Mouse (Mus musculus): ENCODE results near the gene Zfp831. TPM values are rescaled to one million over a fixed set of nuclear protein-coding genes. Genes with fewer than 3 reads are reported as not detected.

The Zfp831 gene
- total RNA-seq, 2 experiments from 2014 or later = 0.03 to 0.10 TPM

GRCm38 (mm10) chr2:174644975-174645374, 1.6 kb downstream of the Zfp831 start:
- no peak for DNase-seq

GRCm38 (mm10) chr2:174652864-174653263, 9.5 kb downstream of the Zfp831 start:
- no peak for DNase-seq

DNA sequence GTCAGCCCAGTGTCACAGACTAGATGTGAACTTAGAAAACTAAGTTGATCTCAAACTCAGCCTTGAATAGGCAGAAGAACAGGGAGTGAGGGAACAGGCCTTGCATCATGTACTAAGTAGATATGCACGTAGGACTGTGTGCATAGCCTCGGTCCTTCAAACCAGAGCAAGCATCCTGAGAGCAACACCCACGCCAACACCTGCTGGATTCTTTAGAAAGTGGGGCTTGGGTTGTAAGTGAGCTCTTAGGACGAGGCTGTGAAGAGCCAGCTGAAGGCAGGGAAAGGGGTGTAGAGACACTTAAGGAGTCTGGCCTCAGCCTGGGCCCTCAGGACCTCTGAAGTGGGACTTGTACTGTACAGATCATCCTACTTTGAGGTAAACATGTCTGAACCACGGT, 12.0 kb downstream of the Zfp831 start:
- DNase-seq = no peak

- peak; percentile 42 to 57 for DNase-seq
Measured at GRCm38 (mm10) chr2:174658229-174658844, 15.0 kb downstream of the Zfp831 start.

DNA sequence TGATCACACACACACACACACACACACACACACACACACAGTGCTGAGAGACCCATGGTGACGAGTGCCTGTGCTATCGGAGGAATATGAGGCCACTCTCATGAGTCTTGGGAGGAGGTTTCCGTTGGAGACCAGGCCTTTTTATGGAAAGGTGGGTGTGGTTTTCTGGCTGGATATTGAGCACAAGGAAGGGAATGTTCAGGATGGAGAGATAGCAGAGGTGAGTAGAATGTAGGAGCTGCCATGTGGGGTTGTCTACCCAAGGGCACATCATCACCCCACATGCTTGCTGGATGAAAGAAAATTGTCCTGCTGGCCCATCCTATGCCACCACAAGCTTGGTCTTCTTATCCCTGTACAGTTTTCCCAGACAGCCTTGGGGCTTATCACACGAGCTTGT, 16.5 kb downstream of the Zfp831 start:
- DNase-seq = no peak

GRCm38 (mm10) chr2:174660321-174660720, 17.0 kb downstream of the Zfp831 start:
- DNase-seq = no peak

DNA sequence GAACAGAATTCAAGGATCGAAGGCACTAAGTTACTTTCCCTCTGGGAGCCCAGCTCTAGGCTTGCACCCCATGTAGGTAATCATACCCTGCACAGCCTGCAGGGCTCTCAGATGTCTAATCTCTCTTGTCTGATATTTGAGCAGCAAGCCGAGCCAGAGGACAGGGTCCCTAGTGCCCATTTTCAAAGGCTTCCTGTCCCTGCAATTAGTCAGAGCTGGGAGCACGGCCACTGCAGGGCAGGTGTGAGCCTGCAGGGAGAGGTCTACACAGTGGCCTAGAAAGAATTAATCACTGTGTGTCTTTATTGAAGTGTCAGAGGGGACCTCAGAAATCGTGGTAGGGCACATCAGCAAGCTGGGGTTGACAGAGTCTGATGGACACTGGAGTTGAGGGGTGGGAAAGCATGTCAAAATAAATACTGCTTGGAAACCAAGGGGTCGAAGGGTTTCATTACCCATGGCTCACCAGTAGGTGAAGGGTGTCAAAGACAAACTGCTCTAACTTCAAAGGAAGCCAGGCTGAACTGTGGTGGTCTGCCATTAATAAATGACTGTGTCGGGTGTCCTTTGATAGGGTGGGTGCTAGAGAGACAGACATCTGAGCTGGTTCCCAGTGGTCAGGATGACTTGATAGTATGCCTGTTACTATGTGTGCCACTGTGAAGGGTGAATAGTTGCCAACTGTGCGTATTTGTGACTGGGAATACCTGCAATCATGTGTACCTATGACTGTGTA, 18.3 kb downstream of the Zfp831 start:
- DNase-seq = no peak

DNA sequence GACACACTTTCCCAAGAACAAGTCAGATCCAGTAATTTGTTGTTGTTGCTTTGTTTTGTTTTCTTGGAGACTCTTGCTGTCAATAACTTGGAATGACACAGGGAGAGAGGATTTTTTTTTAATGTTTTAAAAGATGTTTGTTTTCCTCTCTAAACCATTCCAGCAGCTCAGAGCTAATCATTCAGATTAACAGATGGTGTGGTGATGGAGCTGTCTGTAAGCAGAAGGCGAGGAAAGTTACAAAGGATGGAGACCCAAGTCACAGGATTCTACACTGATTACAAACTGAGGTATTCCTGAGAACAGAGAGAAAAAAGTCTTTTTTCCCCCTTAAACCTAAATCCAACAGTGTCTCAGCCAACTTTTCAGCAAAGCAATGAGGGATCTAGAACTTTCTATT, 19.3 kb downstream of the Zfp831 start:
- no peak for DNase-seq

DNA sequence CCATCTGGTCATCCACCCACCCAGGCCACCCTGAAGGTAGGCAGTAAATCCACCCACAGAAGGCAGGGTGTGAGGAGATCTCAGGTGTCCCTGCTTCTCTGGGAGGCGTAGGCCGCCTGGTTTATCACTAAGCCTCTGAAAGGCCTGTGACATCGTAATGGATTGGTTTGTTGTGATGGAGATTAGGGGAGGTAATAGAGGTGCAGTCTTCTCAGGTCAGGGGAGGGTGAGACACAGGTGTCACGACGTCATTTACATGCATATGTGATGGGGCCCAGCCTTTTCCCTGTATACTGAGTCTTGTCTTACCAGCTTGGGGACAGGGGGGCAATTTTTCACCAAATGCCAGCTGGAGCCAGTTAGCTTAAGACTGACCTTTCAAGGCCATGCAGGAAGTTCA, 22.1 kb downstream of the Zfp831 start:
- no peak for DNase-seq

- no peak for DNase-seq
Measured at GRCm38 (mm10) chr2:174668806-174669205, 25.5 kb downstream of the Zfp831 start.

DNA sequence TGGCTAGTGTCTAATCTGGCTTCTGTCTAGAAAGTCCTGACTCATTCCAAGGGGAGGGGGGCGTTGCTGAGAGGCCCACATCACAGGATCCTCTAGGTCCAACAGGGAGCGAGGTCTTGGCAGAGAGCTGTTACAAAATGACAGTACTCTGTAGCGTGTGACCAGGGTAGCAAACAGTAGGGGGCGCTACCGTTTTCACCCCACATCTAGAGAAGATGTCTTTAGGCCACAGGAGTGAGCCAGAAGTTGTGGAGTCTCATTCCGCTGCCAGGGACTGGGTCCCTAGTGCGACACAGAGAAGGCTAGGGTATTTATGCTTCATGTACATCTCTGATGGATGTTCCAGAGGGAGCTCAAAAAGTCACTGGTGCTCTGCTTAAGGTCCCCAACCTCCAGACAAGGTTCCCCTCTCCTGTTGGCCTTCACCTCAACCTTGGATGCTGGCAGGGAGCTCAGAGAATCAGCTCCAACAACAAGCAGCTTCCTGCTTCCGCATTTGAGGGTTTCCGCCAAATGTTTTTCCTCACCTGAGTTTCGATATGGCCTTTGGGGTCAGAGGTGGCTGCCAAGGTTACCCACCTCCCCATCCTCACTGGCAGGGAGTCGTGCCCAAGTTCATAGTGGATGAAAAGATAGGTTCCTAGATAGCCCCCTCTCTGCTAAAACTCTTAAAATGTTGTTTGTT, 29.3 kb downstream of the Zfp831 start:
- DNase-seq = peak; percentile 53 to 62

DNA sequence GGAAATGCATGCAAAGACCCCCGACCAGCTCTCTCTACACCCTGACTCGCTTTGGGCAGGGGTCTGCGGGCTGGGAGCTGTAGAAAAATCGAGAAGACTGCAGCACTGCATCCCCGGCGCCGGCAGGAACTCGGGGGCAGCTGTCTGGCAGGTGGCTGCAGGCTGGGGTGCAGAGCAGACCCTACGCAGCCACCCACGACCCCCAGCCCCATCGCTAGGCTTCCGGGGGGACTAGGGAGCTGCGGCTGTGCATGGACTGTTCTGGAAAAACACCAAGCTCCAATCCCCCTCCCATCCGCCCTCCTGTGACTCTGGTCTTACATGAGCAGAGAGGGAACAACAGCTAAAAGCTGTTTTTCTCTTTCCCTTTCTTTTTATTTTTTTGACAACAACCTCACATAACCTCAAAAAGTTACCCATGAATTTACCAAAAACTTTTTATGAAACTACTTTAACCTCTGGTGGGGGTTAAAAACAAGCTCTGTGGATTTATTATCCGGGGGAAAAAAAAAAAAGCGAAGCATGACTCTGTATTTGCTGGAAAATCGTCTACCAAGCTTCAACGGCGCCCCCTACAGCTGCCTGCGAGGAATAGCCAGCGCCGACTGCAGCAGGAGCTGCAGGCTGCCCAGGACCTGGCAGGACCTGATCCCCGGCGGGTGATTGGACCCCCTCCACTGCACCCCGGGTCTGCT, 30.4 kb downstream of the Zfp831 start:
- peak; percentile 89 to 91 for DNase-seq

- no peak for DNase-seq
Measured at GRCm38 (mm10) chr2:174674287-174675045, 31.1 kb downstream of the Zfp831 start.

- DNase-seq = peak; percentile 64 to 75
Measured at GRCm38 (mm10) chr2:174675642-174676041, 32.3 kb downstream of the Zfp831 start.

DNA sequence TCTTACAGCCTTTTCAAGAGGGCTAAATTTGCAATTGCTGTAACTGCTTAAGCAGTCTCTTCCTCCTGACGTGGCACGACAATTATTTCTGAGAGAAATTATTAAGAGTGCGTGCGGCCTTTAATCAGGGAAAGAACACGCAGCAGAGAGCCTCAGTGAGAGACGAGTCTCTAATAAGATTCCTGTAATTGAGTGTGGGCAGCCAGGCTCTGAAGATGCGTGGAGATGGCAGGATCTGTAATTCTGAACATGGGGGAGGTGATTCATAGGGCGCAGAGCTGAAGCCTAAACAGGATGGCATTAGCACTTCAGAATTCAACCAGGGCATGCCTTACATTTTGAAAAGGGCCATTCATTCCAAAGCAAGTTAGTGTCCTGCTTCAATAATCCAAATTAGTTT, 58.0 kb downstream of the Zfp831 start:
- no peak for DNase-seq

DNA sequence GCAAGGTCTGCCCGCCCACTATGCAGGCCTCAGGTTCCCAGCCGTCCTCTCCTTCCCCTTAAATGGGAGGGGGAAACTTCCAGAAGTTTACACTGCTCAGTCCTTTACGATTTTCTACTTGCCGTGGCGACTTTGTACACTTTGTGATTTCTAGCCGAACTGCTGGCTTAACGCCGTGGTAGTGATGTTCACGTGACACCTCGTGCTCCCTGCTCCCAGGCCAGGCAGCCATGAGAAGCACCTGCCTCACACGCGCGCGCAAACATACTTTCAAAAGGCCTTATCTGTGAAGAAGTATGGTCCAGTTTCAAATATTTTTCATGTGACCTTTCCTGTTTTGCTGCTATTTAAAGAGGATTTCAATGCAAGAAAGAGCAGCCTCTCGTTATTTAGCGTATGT, 63.8 kb downstream of the Zfp831 start:
- no peak for DNase-seq

- DNase-seq = no peak
Measured at GRCm38 (mm10) chr2:174708587-174708986, 65.3 kb downstream of the Zfp831 start.

- no peak for DNase-seq
Measured at GRCm38 (mm10) chr2:174710185-174710584, 66.9 kb downstream of the Zfp831 start.

GRCm38 (mm10) chr2:174712043-174712442, 68.7 kb downstream of the Zfp831 start:
- DNase-seq = no peak

- DNase-seq = no peak
Measured at GRCm38 (mm10) chr2:174715938-174716337, 72.6 kb downstream of the Zfp831 start.

- DNase-seq = no peak
Measured at GRCm38 (mm10) chr2:174717857-174718256, 74.5 kb downstream of the Zfp831 start.

All from adrenal gland, postnatal 36 days (tissue).